Mouse (Mus musculus): ENCODE measurements at regions not wholly inside any gene's neighbourhood (a gene's known extent, or its start where the extent isn't known, plus 50 kb on each side); places are given as distances from the start of the nearest gene placed in this dataset.

DNA sequence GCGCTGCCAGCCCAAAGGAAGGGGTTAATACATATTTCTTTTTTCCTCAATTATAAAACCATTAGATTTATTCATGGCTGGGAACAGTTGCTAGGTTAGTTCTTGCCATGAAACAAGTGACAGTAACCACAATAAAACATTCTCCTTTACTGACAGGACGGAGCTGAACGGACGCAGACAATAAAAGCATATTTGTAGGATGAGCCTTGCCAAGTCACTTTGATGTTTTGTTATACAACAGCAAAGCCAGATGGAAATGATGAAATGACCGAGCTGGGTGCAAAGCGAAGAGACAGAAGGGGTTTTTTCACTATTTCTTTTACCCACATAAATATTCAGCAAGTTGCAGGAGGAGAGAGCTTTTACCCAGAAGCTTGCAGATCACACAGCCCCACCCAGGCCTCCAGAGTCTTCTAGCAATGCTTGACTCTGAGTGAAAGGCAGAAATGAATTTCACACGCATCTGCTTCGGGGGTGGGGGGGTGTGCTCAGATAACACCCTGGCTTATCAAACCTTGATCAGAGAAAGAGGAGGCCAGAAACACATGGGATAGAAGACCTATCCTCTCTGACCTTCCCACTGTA lies 395.3 kb downstream of the Mtx2 start:
- H3K27ac ChIP-seq (replicated peaks; ENCODE audit: low read depth, low read length), result no peak overlapping the region
- WGBS, result 68% methylated on average over 8 of the region's 8 CpGs
- no peaks in the 10 kb centered on the region for H3K27me3 ChIP-seq (ENCODE audit: control insufficient read depth, insufficient read depth, low read length)
- no peaks in the 10 kb centered on the region for H3K9me3 ChIP-seq (replicated peaks; ENCODE audit: control insufficient read depth, low read length)
- H3K4me3 ChIP-seq (ENCODE audit: low read depth, low read length), result no peak overlapping the region
- no peak for ATAC-seq (replicated peaks; ENCODE audit: insufficient number of reproducible peaks, low FRiP score, low TSS enrichment, low read depth)
- H3K9ac ChIP-seq (replicated peaks; ENCODE audit: low read length), result no peak overlapping the region
- H3K4me1 ChIP-seq (ENCODE audit: control insufficient read depth, insufficient read depth, low read length), result no peaks in the 10 kb centered on the region
- H3K36me3 ChIP-seq (replicated peaks; ENCODE audit: control insufficient read depth, insufficient read depth, low read depth, low read length), result no peaks in the 10 kb centered on the region
- no peak for DNase-seq (ENCODE audit: low spot score)
- no peak overlapping the region for H3K4me2 ChIP-seq (ENCODE audit: low read depth, low read length)

DNA sequence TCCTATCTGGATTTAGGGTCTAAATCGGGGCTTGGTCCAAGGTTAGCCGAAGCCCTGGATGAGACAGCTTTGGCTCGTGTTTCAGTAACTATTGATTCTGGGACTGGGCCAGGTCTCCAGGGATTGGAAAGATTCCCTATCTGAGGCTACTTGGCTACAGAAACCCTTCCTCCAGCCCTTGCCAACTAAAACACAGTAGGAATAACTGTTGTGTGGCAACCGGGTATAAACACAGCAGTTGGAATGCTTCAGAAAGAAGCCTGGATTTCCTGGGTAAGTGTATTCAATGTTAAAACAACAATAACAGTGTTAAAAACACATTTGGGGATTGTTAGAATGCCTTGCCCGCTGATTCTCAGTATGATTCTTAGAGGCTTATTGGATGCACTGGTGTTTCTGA lies 398.8 kb downstream of the Mtx2 start:
- no peaks in the 10 kb centered on the region for H3K4me1 ChIP-seq (ENCODE audit: control insufficient read depth, insufficient read depth, low read length)
- no peak overlapping the region for H3K9ac ChIP-seq (replicated peaks; ENCODE audit: low read length)
- ATAC-seq (replicated peaks; ENCODE audit: insufficient number of reproducible peaks, low FRiP score, low TSS enrichment, low read depth) (no peak), DNase-seq (ENCODE audit: low spot score) (peak; percentile 56)
- no peaks in the 10 kb centered on the region for H3K9me3 ChIP-seq (replicated peaks; ENCODE audit: control insufficient read depth, low read length)
- no peak overlapping the region for H3K27ac ChIP-seq (replicated peaks; ENCODE audit: low read depth, low read length)
- 47% methylated on average over 5 of the region's 5 CpGs for WGBS
- H3K4me2 ChIP-seq (ENCODE audit: low read depth, low read length), result no peak overlapping the region
- H3K36me3 ChIP-seq (replicated peaks; ENCODE audit: control insufficient read depth, insufficient read depth, low read depth, low read length), result no peaks in the 10 kb centered on the region
- no peaks in the 10 kb centered on the region for H3K27me3 ChIP-seq (ENCODE audit: control insufficient read depth, insufficient read depth, low read length)
- no peak overlapping the region for H3K4me3 ChIP-seq (ENCODE audit: low read depth, low read length)

- Histone ChIP-seq H3K4me1 (ENCODE audit: control insufficient read depth, insufficient read depth, low read length) (no peaks in the 10 kb centered on the region), H3K4me3 (ENCODE audit: low read depth, low read length) (no peak overlapping the region), H3K27me3 (ENCODE audit: control insufficient read depth, insufficient read depth, low read length) (no peaks in the 10 kb centered on the region), H3K27ac (replicated peaks; ENCODE audit: low read depth, low read length) (no peak overlapping the region), H3K36me3 (replicated peaks; ENCODE audit: control insufficient read depth, insufficient read depth, low read depth, low read length) (no peaks in the 10 kb centered on the region), H3K9ac (replicated peaks; ENCODE audit: low read length) (no peak overlapping the region), H3K4me2 (ENCODE audit: low read depth, low read length) (no peak overlapping the region), H3K9me3 (replicated peaks; ENCODE audit: control insufficient read depth, low read length) (no peaks in the 10 kb centered on the region)
- no peak for ATAC-seq (replicated peaks; ENCODE audit: insufficient number of reproducible peaks, low FRiP score, low TSS enrichment, low read depth)
- WGBS, result 88% methylated on average over 1 of the region's 1 CpGs
- no peak for DNase-seq (ENCODE audit: low spot score)
Observed at GRCm38 (mm10) chr2:75240976-75241375, 415.4 kb downstream of the Mtx2 start.

DNA sequence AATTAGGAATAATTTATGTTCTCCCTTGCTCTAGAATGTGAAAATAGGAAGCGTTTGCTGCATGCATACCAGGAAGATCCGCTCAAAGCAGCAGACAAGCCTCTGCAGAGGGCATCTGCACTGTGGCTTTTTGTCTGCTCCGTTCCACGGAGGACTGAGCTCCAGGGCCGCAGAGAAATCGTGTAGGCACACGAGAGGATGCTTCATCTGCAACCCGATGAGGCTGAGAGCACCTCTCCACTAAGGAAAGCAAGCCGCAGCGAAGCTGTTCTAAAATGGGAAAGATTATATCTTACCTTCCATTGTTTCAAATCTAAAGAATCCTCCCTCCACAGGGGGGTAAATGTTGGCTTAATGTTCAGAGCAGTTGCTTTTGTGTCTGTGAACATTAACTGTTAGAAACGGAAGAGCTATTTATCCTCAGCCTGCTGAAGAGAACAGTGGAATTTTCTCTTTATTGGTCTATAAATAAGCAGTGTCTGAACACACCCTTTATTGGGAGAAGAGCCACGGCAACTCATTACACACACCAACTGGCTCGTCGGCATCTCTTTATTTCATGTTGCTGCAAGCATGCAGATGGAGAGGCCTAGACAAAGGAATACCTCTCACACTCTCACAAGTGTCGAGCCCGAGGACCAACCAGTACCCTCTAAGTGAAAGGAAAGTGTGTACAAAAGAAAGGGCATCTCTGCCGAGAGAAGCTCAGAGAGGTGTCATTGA lies 414.6 kb upstream of the Hnrnpa3 start:
- H3K9ac ChIP-seq (replicated peaks; ENCODE audit: low read length), result no peak overlapping the region
- no peaks in the 10 kb centered on the region for H3K9me3 ChIP-seq (replicated peaks; ENCODE audit: control insufficient read depth, low read length)
- H3K36me3 ChIP-seq (replicated peaks; ENCODE audit: control insufficient read depth, insufficient read depth, low read depth, low read length), result no peaks in the 10 kb centered on the region
- H3K4me1 ChIP-seq (ENCODE audit: control insufficient read depth, insufficient read depth, low read length), result no peaks in the 10 kb centered on the region
- H3K4me2 ChIP-seq (ENCODE audit: low read depth, low read length), result no peak overlapping the region
- H3K27me3 ChIP-seq (ENCODE audit: control insufficient read depth, insufficient read depth, low read length), result no peaks in the 10 kb centered on the region
- WGBS, result 71% methylated on average over 17 of the region's 17 CpGs
- H3K4me3 ChIP-seq (ENCODE audit: low read depth, low read length), result no peak overlapping the region
- ATAC-seq (replicated peaks; ENCODE audit: insufficient number of reproducible peaks, low FRiP score, low TSS enrichment, low read depth) (no peak), DNase-seq (ENCODE audit: low spot score) (no peak)
- no peak overlapping the region for H3K27ac ChIP-seq (replicated peaks; ENCODE audit: low read depth, low read length)

DNA sequence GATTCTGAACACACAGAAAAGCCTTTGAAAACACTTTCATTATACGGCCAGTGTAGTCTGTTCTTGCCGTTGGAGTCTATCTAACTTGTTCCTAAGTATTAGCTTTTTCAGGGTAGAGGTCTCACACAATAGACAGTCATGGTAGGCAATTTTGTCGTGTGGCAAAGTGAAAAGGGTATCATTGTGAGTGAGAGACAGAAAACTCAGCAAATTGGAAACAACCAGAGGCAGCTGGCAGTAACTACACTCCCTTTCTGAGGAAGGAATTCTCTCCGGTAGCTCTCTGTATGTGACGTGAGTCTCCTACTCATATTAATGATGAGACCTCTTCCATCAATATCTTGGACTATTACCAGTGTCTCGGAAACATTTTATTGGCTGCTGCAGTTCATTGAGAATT lies 413.8 kb upstream of the Hnrnpa3 start:
- ATAC-seq (replicated peaks; ENCODE audit: insufficient number of reproducible peaks, low FRiP score, low TSS enrichment, low read depth), result no peak
- WGBS, result 85% methylated on average over 6 of the region's 6 CpGs
- Histone ChIP-seq H3K27me3 (ENCODE audit: control insufficient read depth, insufficient read depth, low read length) (no peaks in the 10 kb centered on the region), H3K4me3 (ENCODE audit: low read depth, low read length) (no peak overlapping the region), H3K9me3 (replicated peaks; ENCODE audit: control insufficient read depth, low read length) (no peaks in the 10 kb centered on the region), H3K36me3 (replicated peaks; ENCODE audit: control insufficient read depth, insufficient read depth, low read depth, low read length) (no peaks in the 10 kb centered on the region), H3K4me1 (ENCODE audit: control insufficient read depth, insufficient read depth, low read length) (no peaks in the 10 kb centered on the region), H3K4me2 (ENCODE audit: low read depth, low read length) (no peak overlapping the region), H3K27ac (replicated peaks; ENCODE audit: low read depth, low read length) (no peak overlapping the region), H3K9ac (replicated peaks; ENCODE audit: low read length) (no peak overlapping the region)
- DNase-seq (ENCODE audit: low spot score), result no peak

GRCm38 (mm10) chr2:75245662-75246061 lies 413.4 kb upstream of the Hnrnpa3 start:
- Histone ChIP-seq H3K27ac (replicated peaks; ENCODE audit: low read depth, low read length) (no peak overlapping the region), H3K9me3 (replicated peaks; ENCODE audit: control insufficient read depth, low read length) (no peaks in the 10 kb centered on the region), H3K4me1 (ENCODE audit: control insufficient read depth, insufficient read depth, low read length) (no peaks in the 10 kb centered on the region), H3K4me3 (ENCODE audit: low read depth, low read length) (no peak overlapping the region), H3K36me3 (replicated peaks; ENCODE audit: control insufficient read depth, insufficient read depth, low read depth, low read length) (no peaks in the 10 kb centered on the region), H3K27me3 (ENCODE audit: control insufficient read depth, insufficient read depth, low read length) (no peaks in the 10 kb centered on the region), H3K9ac (replicated peaks; ENCODE audit: low read length) (no peak overlapping the region), H3K4me2 (ENCODE audit: low read depth, low read length) (no peak overlapping the region)
- no peak for DNase-seq (ENCODE audit: low spot score)
- WGBS, result 82% methylated on average over 5 of the region's 5 CpGs
- no peak for ATAC-seq (replicated peaks; ENCODE audit: insufficient number of reproducible peaks, low FRiP score, low TSS enrichment, low read depth)

GRCm38 (mm10) chr2:75246082-75246743 lies 412.8 kb upstream of the Hnrnpa3 start:
- H3K4me3 ChIP-seq (ENCODE audit: low read depth, low read length), result no peak overlapping the region
- H3K9me3 ChIP-seq (replicated peaks; ENCODE audit: control insufficient read depth, low read length), result no peaks in the 10 kb centered on the region
- no peaks in the 10 kb centered on the region for H3K27me3 ChIP-seq (ENCODE audit: control insufficient read depth, insufficient read depth, low read length)
- H3K36me3 ChIP-seq (replicated peaks; ENCODE audit: control insufficient read depth, insufficient read depth, low read depth, low read length), result no peaks in the 10 kb centered on the region
- no peaks in the 10 kb centered on the region for H3K4me1 ChIP-seq (ENCODE audit: control insufficient read depth, insufficient read depth, low read length)
- no peak overlapping the region for H3K27ac ChIP-seq (replicated peaks; ENCODE audit: low read depth, low read length)
- no peak overlapping the region for H3K4me2 ChIP-seq (ENCODE audit: low read depth, low read length)
- DNase-seq (ENCODE audit: low spot score), result peak; percentile 11
- no peak for ATAC-seq (replicated peaks; ENCODE audit: insufficient number of reproducible peaks, low FRiP score, low TSS enrichment, low read depth)
- no peak overlapping the region for H3K9ac ChIP-seq (replicated peaks; ENCODE audit: low read length)
- WGBS, result 41% methylated on average over 12 of the region's 12 CpGs

GRCm38 (mm10) chr2:75248251-75248650 lies 410.8 kb upstream of the Hnrnpa3 start:
- H3K27me3 ChIP-seq (ENCODE audit: control insufficient read depth, insufficient read depth, low read length), result no peaks in the 10 kb centered on the region
- no peak for ATAC-seq (replicated peaks; ENCODE audit: insufficient number of reproducible peaks, low FRiP score, low TSS enrichment, low read depth)
- no peak overlapping the region for H3K4me3 ChIP-seq (ENCODE audit: low read depth, low read length)
- no peak overlapping the region for H3K4me2 ChIP-seq (ENCODE audit: low read depth, low read length)
- DNase-seq (ENCODE audit: low spot score), result no peak
- no peak overlapping the region for H3K27ac ChIP-seq (replicated peaks; ENCODE audit: low read depth, low read length)
- H3K4me1 ChIP-seq (ENCODE audit: control insufficient read depth, insufficient read depth, low read length), result no peaks in the 10 kb centered on the region
- no peaks in the 10 kb centered on the region for H3K36me3 ChIP-seq (replicated peaks; ENCODE audit: control insufficient read depth, insufficient read depth, low read depth, low read length)
- 48% methylated on average over 5 of the region's 5 CpGs for WGBS
- H3K9ac ChIP-seq (replicated peaks; ENCODE audit: low read length), result no peak overlapping the region
- no peaks in the 10 kb centered on the region for H3K9me3 ChIP-seq (replicated peaks; ENCODE audit: control insufficient read depth, low read length)
